Mouse (Mus musculus) lung, adult 2 months (tissue): ENCODE data around the gene Slc25a45.

Experiments
- CTCF ChIP-seq: fragments of 200-500 bp; IDR thresholded peaks from 2 replicates; pipeline ENCODE4 v1.5.1; 2011; ENCODE audit warnings: mild to moderate bottlenecking, low read length, control low read depth; ENCODE audit not compliant: insufficient read depth
- POLR2A ChIP-seq: fragments of 200-500 bp; IDR thresholded peaks from 2 replicates; pipeline ENCODE4 v1.6.1; 2011; ENCODE audit warnings: low read depth, mild to moderate bottlenecking, control low read depth, low read length, borderline replicate concordance; ENCODE audit errors: extremely low read depth

DNA sequence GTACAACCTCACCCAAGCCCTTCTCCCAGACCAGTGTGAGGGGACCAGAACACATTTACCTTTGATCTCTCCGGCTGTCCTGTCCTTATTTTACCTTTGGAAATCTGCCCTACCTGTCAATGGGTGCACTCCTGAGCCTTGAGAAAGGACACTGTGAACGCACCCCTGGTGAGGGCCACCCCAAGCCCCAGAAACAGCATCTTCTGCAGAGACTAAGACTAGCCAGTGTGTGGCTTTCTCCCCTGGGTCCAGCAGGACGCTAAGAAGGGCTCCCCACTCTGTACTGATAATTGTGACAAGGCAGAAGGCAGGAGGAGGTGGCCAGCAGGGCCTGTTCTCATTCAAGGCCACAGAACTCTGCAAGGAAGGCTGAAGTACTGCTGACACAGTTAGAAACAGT is 1.3 kb downstream of the Slc25a45 start:
- TF ChIP-seq POLR2A (no peak), CTCF (no peak)
